Mouse (Mus musculus) CD4-positive, CD25-positive, alpha-beta regulatory T cell, adult 2 months (primary cell): ENCODE results near the gene Kl.

Experiments
- DNase-seq: peaks from one replicate; pipeline ENCODE4 v3.0.0-alpha.2; 2012; ENCODE audit warnings: low read depth, low spot score

The Kl gene

DNA sequence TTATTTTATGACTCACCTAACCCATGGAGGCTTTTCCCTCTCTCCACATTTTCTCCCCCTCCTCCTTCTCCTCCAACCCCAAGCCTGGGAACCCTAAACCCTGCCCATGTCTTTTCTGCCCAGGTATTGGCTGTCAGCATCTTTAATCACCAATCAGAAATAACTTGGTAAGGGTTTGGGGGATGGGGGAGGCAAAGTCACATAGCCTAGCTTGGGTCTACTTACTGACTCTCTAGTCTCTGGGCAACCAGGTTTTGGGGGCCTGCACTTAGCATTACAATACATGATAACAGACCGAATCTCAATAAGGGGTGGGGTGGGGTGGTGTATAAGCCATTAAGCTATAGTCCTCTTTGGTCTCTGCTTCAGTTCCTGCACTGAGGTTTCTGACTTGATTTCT is 10.3 kb downstream of the Kl start:
- no peak for DNase-seq

DNA sequence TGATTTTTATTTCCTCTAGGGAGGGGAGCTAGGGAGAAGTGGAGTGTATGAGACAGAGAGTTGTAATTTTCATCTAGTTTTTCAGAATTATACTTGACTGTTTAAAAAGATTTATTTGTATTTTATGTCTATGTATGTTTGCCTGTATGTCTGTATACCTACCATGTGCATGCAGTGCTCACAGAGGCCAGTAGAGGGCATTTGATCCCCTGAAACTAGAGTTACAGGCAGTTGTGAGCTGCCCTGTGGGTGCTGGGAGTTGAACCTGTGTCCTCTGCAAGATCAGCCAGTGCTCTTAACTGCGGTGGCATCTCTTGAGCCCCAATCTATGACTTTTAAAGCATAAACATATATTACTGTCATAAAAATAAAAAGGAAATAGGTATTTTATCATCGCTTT is 15.5 kb downstream of the Kl start:
- DNase-seq: no peak

DNA sequence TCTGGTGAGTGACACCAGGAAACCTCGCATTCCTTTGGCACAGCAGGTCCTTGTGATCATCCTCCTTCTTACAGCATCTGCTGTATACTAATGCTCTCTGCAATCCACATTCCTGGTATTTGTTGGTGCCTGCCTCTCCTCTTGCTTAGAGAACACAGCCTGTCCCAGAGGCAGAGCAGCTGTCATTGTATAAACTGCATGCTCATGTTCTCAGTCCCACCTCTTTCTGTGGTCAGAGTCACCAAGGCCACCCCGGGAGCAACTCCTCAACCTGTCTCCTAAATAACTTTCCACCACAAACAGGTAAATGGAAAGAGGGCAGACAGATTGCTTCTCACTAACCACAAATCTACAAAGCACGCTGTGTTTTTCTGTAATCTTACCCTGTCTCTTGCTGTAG is 18.1 kb downstream of the Kl start:
- DNase-seq: no peak

DNA sequence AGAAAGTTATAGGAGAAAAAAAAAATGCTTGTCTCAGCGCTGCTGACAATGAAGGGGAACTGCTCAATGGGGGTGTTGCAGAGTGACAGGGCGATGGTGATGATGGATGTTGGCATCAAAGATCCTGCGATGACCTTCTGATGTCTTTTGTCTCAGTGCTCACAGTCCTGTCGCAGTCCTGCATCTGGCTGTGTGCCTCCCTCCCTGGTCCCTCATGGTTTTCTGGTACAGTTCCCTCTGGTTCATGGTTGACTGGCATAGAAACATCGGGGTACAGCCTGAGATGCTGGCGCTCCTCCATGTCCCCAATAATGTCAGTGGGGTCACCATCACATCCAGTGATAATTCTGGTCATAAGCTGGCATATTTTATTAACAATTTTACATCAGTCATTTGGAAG is 18.7 kb downstream of the Kl start:
- no peak for DNase-seq

DNA sequence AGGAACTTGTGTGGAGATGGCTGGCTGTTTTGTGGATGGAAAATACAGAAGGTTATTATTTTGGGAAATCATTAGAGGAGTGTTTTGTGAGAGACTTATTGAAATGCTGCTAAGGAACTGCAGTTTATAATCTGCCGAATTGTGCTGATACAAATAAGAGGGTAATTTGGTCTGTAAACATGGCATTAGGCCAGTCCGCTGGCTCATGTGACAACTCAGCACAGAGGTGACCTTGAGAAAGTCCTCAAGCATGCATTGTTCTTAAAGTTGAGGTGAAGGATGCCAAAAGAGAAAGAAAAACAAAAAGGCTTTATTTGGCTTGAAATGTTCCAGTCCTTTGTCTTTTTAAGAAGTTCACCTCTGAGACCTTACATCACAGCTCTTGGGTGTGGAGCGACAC is 21.8 kb downstream of the Kl start:
- no peak for DNase-seq

DNA sequence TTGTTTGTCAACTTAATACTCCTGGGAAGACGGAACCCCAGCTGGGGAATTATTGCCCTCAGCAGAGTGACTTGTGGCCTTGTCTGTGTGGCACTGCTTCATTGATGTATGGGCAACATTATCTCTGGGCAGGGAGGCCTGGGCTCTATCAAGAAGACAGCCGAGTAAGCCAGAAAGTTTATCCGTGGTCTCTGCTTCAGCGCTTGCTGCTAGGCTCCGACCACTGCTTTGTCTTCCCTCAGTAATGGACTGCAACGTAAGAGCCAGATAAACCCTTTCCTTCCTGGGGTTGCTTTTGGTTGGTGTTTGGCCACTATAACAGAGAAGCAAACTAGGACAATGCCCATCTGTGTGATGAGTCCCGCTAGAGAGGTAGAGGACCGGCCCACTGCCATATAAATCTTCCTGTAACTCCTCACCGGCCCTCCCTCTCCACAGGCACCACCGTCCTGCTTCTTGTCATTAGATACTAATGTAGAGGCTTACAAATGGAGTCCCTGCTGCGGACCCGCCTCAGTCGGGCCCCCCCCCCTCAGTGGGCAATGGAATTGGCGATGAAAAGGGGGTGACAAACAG is 25.1 kb downstream of the Kl start:
- DNase-seq: no peak

DNA sequence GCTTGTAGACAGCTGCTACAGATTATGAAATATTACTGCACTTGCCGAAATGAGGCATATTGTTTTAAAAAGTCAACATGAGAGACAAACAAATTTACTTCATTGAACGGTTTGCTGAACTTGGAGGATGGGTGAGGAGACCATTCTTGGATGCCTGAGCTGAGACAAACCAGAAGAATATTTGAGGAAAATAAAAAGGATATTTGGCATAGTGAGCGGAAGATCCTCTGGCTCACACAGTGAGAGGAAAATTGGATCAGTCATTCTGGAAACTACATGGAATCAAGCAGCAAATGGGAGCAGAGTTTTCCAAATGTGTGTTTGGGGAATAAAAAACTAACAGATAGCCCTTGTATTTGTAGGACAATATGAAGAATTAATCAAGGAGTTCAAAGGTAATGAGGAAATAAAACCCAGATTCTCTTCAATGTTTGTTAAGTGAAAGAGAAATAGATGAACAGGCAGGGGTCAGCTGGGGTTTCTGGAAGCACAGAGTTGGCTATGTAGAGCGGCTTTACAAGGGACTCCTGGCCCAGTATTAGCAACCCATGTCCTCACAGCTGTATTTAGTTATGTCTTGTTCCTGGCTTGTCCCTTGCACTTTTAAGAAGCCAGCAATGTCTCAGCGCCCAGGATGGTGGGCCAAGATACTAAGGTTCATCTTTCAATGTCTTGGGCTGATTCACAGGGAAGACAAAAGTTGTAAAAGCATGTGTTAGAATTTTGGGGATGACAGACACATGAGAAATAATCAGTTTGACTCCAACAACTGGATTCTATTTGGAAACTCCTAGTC is 27.1 kb downstream of the Kl start:
- no peak for DNase-seq

DNA sequence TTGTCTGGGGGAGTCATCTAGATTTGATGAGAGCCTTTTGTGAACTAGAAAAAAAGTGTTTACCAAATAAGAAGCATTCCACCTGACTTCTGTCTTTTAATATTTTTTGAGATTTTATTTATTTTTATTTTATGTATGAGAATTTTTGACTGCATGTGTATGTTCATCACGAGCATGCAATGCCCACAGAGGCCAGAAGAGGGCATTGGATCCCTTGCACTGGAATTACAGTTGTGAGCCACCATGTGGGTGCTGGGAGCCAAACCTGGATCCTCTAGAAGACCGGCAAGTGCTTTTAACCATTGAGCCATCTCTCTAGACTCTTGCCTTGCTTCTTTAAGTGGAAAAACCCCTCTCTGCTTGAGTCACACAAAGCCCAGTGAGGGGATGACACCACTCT is 29.7 kb downstream of the Kl start:
- DNase-seq: no peak

DNA sequence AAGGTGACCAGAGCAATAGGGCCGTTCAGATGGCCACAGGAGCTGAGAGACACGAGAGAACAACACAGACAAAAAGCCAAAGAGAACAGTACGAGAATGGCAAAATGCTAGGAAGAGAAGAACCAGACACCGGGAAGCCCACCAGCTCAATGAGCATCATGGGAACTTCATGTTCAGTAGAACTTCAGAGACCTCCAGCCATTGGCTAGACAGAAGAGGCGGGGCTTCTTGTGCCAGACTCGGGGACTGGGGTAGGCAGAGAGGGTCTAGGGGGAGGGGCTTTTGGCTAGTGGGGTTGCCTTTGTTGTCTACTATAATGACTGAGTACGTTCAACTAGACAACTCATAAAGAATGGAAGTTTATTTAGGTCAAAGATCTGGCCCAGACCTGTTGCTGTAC is 41.7 kb downstream of the Kl start:
- DNase-seq: no peak

DNA sequence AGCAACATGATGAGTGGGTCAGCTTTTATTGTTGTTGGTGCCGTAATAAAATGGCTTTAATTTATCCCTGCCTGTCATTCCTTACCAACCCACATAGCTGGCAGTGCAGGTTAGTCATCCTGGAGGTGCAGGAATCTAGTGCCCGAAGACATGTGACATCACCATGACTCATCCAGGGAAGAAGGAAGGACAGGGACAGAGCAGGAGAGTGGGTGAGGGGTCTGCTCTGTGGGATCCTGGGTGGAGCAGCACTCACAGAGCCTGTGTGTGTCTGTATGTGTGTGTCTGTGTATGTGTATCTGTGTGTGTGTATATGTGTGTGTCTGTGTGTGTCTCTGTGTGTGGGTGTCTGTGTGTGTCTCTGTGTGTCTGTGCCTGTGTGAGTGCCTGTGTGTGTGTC is 44.2 kb downstream of the Kl start:
- DNase-seq: no peak

DNA sequence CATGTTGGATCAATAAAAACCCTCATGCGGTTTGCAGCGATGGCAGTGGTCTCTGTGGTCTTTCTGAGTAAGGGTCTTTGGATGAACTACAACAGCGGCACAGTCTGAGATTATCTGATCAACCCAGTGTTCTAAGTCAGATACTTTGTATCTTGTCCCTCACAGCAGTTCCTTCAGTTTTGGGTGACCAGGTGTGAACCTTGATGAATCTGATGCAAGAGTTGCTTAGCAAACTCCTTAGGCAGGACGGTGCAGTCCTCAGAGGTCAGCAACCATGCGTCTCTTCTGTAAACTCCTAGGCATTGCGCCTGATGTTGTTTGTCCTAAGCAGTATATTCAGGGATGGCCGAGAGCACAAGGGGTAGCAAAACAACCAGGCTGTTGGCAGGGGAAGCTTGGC is 48.7 kb downstream of the Kl start:
- DNase-seq: no peak

DNA sequence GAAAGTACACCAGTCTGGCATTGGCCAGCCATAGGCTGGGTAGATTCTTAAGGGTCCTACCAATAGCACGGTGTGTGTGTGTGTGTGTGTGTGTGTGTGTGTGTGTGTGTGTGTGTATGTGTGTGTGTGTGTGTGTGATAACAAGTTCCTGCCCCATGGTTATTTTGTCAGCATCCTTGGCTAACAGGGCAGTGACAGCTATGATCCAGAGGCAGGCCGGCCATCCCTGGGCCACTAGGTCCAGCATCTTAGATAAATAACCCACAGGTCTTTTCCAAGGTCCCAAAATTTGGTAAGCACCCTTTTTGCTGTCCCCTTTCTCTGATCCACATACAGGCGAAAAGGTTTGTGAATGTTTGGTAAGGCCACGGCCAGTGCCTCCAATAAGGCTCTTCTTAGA is 49.6 kb downstream of the Kl start:
- no peak for DNase-seq

DNA sequence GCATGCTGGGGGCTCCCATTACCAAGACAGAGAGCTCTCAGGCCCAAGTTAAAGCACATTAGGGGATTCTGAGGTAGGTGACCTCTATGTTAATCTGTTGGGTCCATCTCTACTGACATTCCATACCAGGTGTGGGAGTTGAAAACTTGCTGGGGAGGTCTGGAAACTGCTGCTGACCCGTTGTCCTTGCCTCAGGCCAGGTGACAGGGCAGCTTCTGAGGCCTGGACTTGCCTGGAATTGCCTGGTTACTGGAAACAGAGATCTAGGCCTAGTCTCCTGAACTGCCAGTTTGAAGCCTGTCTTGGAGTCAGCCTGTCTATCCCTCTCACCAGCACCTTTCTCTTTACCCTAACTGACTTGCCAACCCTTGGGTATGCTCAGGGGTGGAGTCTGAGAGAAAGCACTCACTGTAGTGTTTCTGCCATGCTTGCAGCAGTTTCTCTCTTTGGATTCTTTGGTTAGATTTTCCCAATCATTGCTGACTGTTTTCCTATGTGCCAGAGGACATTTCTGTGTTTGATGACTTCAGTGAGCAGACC is 51.9 kb downstream of the Kl start:
- no peak for DNase-seq

DNA sequence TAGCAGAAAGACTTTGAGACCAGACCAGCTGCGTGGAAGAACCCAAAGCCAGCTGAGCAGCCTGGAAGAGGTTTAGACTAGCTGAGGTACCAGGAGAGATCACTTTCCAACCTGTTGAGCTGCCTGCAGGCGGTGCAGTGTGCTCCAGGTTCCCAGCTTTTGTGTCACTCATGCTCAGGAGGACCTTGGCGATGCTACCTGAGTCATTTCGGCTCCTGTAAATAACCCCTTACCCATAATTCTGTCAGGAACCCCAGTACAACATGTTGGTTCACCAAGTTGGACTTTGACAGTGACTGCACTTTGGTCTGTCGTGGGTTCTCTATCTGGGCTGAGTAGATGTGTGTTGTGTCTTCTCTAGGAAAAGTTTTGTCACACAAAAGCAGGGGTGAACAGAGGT is 66.0 kb downstream of the Kl start:
- no peak for DNase-seq

DNA sequence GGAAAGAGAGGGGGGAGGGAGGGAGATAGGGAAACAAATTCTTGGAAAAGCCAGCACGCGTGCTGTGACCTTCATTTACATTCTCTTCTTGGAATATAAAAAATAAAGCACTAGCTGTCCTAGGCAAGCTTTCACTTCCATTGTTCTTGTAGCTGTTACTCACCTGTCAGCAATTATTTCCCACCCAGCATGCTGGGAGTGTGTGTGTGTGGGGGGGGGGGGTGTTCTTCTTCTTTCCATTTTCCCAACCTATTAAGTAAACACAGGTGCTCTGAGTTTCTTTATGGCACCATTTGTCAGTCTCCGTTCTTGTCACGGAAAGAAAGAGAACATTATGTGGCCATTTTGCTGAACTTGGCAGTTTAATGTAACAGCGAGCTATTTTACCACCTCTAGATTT is 66.6 kb downstream of the Kl start:
- DNase-seq: no peak

DNA sequence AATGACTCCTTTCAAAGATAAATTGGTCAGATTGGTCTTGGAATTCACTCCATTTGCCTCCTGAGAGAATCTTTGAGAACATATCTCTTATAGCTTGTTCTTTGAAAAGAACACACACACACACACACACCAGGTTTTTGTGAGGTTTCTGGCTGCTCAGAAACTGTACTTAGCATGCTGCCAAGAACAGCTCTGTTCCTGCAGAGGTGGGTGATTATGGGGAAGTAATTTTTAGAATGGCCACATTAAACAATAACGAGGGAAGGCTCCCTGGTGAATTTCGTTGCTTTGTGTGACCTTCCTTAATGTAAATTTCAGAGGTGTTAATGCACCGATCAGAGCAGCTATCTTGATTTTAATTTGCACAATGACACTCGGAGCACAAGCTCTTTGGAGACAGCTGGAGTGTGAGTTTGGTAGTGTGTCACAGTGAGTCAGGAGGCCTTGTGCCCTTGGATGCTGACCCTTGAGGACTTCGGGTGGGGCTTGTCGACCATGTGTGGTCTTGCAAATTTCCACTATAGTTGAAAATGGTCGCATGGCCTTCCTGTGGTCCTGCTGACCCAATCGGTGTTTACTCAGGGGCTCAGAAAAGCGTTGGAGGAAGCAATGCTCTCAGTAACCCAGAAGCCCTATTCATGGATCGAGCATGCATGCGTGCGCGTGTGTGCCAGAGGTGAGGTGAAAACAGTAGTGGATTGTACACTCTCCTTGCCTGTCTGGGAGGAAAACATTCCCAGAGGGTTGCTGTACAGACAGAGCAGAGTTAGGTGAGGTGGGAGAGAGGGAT is 67.8 kb downstream of the Kl start:
- DNase-seq: no peak

DNA sequence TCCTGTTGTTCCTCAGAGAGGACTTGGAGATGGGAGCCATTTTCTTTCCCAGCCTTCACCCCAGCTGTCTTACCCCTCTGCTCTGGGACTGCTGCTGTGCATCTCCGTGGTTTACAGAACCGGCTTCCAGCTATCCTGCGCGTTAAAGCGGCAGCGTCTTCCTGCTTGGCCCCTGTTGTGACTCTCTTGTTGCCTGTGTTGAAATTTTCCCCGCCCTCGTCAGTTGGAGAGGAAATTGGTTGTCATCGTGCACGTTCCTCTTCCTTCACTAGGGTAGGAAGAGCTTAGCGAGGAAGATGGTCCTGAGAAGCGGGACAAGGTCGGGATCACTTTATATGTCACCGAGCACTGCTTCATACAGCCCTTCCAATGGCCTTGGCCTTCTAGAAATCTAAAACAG is 68.4 kb downstream of the Kl start:
- no peak for DNase-seq

DNA sequence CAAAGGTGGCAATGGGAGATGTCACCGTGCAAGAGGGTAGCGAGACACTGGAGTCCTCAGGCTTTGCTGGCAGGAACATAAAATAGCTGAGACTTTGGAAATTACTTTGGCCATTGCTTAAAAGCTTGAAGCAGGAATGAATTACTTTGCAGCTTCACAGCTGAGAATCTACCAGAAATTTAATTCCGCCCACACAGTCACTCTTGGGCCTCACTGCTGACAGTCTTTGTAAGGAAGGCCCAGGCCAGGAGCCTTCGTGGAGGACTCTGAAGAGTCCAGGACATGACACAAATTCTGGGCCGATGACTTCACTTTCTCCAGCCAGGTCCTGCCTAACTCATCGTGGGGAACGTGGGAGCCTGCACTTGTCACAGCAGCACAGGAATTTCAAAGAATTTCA is 69.6 kb downstream of the Kl start:
- no peak for DNase-seq

DNA sequence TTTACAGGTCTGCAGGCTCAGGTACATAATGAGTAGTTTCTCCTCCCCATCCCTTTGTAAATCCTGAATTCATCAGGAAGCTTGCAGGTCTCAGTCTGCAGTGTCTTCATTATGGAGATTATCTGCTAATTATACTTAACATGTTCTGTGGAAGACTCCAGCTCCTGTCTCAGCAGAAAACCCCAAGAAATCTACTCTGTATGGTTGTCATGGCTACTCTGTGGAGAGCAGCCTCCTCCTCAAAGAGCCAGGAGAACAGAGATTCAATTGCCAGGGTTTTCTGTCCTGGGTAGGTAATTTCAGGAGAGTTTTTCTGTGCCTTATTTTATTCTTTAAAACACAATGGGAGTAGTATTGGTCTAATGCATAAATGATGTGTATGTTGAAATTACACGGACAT is 70.5 kb downstream of the Kl start:
- DNase-seq: no peak

DNA sequence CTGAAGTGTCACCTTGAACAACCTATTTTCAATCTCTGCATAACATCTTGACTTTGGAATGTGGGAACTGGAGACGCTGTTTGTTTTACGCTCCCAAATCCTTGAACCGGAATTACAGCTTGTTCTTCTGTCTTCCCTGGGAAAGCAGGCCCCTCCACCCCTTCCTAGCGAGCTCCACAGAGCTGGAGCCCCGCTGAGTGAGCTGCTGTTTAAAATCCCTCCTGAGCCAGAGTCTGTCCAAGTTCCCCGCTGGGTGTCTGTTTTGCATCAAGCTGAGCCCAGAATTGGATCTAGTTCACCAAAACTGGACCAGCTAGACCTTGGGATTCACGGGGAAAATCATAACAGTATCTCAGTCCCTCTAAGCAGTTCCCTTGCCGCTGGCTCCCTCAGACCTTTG is 71.1 kb downstream of the Kl start:
- DNase-seq: no peak

DNA sequence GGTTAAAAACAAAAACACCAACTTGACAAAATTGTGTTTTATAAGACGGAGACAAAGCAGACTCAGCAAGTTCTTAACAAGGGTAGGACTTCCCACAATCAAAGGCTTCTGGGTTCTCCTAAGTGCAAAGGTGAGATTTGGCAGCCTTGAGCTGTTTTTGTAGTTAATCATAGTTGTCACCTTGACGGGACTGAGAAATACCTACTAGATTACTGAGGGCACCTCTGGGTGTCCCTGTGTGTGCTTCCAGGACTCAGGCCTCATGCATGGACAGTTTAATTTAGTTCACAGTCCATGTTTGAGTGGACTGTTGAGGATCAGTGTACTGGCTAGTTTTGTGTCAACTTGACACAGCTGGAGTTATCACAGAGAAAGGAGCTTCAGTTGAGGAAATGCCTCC is 72.1 kb downstream of the Kl start:
- no peak for DNase-seq

DNA sequence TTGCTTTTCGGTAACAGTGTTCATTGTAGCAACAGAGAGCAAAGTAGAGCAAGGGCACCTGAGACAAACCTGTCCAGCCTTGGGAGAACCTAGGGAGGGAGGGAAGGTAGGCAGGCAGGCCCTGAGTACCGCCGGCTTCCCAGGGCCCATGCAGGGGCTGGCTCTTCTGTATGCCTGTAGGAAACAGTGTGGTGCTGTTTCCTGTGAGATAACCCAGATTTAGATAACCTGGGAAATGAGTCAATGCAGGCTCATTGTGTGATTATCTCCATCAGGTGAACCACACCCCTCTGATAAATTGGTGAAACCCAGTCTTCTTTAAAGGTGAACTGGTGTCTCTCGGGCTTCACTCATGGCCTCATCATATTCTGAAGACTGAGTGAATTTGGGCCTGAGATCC is 73.7 kb downstream of the Kl start:
- no peak for DNase-seq

DNA sequence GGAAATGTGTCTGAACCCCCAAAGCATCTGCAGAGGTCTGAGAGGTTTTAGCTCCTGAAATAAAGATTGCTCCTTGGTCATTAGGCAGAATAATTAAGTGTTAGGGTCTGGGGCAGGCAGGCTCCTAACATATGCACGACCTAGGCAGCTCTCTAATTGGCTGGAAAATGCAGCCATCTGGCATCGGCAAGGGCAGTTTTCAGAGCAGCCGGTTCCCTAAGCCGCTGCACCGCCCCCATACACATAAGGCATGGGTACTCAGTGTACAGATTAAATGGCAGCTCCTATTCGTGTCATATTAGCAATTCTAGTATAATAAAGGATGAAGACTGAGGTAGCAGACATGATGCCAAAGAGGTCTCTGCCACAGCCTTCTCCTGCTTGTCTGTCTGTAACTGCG is 74.8 kb downstream of the Kl start:
- DNase-seq: no peak
